Mouse (Mus musculus) liver, postnatal 0 days (tissue): ENCODE results near the gene Gna12.

Source experiments
- CTCF ChIP-seq: sonication (generic); IDR thresholded peaks from 2 replicates; pipeline ENCODE4 v1.5.1; 2016; ENCODE audit warnings: antibody characterized with exemption, low read depth
- EP300 ChIP-seq: IDR thresholded peaks from 2 replicates; pipeline ENCODE4 v1.6.1; 2016; ENCODE audit warnings: antibody characterized with exemption, low read depth, mild to moderate bottlenecking

DNA sequence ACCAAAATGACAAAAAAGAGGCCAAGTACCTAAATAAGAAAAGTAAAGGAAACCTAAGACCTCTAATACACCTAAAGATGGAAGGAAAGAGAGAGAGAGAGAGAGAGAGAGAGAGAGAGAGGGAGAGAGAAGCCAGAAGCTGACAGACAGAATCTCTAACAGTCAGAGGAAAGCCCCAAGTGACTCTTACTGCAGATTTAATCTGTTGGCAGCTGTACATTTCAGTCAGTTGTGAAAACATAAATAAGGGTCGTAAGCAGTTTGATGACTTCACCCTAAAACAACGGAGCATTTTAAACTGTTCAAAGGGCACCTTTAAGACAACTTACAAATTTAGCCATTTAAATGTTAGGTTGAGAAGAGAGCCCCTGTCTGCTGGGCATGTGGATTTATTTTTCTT is 39.8 kb downstream of the Gna12 start:
- TF ChIP-seq CTCF (no peak), EP300 (no peak)
